Mouse (Mus musculus): ENCODE results near the gene Sult2a1.
"Not testable (repeated sequence)": the region's sequence is repeated elsewhere in the genome, so short reads cannot be mapped to it uniquely, and the experiment has no call there.

The Sult2a1 gene

GRCm38 (mm10) chr7:13837309-13837708, at the start of gene Sult2a1:
Gene Sult2a1, minus strand, starts transcription at chr7:13837409.
- not testable (repeated sequence) for DNase-seq

GRCm38 (mm10) chr7:13813913-13814312, 23.3 kb downstream of the Sult2a1 start:
- DNase-seq: no peak
